Mouse (Mus musculus) myocyte (in vitro differentiated cells): ENCODE data around the gene Asl. TPM values are rescaled to one million over a fixed set of nuclear protein-coding genes. Genes with fewer than 3 reads are reported as not detected.

Experiments
- H3K27me3 ChIP-seq: one replicate; pipeline ENCODE4 v1.6.1; 2011; ENCODE audit not compliant: control insufficient read depth, insufficient read depth, insufficient read length
- H3K36me3 ChIP-seq: one replicate; pipeline ENCODE4 v1.6.1; 2011; ENCODE audit not compliant: control insufficient read depth, insufficient read depth
- H3K4me2 ChIP-seq: one replicate; pipeline ENCODE4 v1.6.1; 2011; ENCODE audit warnings: low read depth, control low read depth
- H3K4me3 ChIP-seq: one replicate; pipeline ENCODE4 v1.5.1; 2011; ENCODE audit warnings: mild to moderate bottlenecking, control low read depth, moderate library complexity
- H3K79me2 ChIP-seq: one replicate; pipeline ENCODE4 v1.6.1; 2011; ENCODE audit not compliant: control insufficient read depth, insufficient read depth
- H3ac ChIP-seq: one replicate; pipeline ENCODE4 v1.6.1; 2011; ENCODE audit not compliant: control insufficient read depth, insufficient read length
- CEBPB ChIP-seq: IDR thresholded peaks from 2 replicates; pipeline ENCODE4 v1.6.1; 2011; ENCODE audit warnings: mild to moderate bottlenecking, moderate library complexity; ENCODE audit not compliant: poor library complexity, insufficient read depth, severe bottlenecking
- E2F4 ChIP-seq: IDR thresholded peaks from one replicate; pipeline ENCODE4 v1.6.1; 2011; ENCODE audit warnings: mild to moderate bottlenecking, control low read depth, moderate library complexity; ENCODE audit not compliant: insufficient read depth
- MAX ChIP-seq: IDR thresholded peaks from one replicate; pipeline ENCODE4 v1.6.1; 2011; ENCODE audit warnings: low read depth, mild to moderate bottlenecking, control low read depth
- MYOD1 ChIP-seq, 3 experiments: IDR thresholded peaks; one replicate each; pipeline ENCODE4 v1.6.1; 2011; ENCODE audit warnings: control low read depth in 2 of 3, low read depth in 2 of 3, mild to moderate bottlenecking in 2 of 3, moderate library complexity in 1 of 3; ENCODE audit not compliant: insufficient read length in 2 of 3, control insufficient read depth in 1 of 3
- MYOG ChIP-seq, 3 experiments: IDR thresholded peaks; one replicate each; pipeline ENCODE4 v1.6.1; 2011; ENCODE audit warnings: control low read depth in 2 of 3, low read depth in 2 of 3, mild to moderate bottlenecking in 2 of 3; ENCODE audit not compliant: insufficient read length in 2 of 3, control insufficient read depth in 1 of 3, insufficient read depth in 1 of 3
- POLR2A ChIP-seq: IDR thresholded peaks from one replicate; pipeline ENCODE4 v1.6.1; 2011; ENCODE audit warnings: low read depth, mild to moderate bottlenecking, control low read depth, moderate library complexity; ENCODE audit not compliant: insufficient read length
- POLR2AphosphoS2 ChIP-seq: IDR thresholded peaks from one replicate; pipeline ENCODE4 v1.6.1; 2011; ENCODE audit warnings: low read depth, control low read depth; ENCODE audit not compliant: insufficient read length
- REST ChIP-seq: IDR thresholded peaks from one replicate; pipeline ENCODE4 v1.6.1; 2011; ENCODE audit warnings: mild to moderate bottlenecking, control low read depth, moderate library complexity; ENCODE audit not compliant: insufficient read depth, insufficient read length
- SRF ChIP-seq: IDR thresholded peaks from one replicate; pipeline ENCODE4 v1.6.1; 2011; ENCODE audit warnings: low read depth; ENCODE audit not compliant: control insufficient read depth, insufficient read length
- TCF12 ChIP-seq: IDR thresholded peaks from one replicate; pipeline ENCODE4 v1.6.1; 2011; ENCODE audit warnings: mild to moderate bottlenecking, control low read depth; ENCODE audit not compliant: poor library complexity, insufficient read depth, severe bottlenecking
- TCF3 ChIP-seq: IDR thresholded peaks from one replicate; pipeline ENCODE4 v1.6.1; 2011; ENCODE audit warnings: low read depth, control low read depth; ENCODE audit not compliant: insufficient read length
- USF1 ChIP-seq: IDR thresholded peaks from one replicate; pipeline ENCODE4 v1.6.1; 2011; ENCODE audit warnings: low read depth, mild to moderate bottlenecking, control low read depth, moderate library complexity
- polyA plus RNA-seq: library from polyadenylated mRNA; unstranded; fragments of >200 nt; fragmentation: generic; extraction: Trizol; gene quantifications from one replicate; pipeline ENCODE4 v1.2.1, GENCODE M21; 2012; ENCODE audit warnings: missing spikeins

Asl gene
- polyA plus RNA-seq, 1 experiment, result 45.8 TPM

DNA sequence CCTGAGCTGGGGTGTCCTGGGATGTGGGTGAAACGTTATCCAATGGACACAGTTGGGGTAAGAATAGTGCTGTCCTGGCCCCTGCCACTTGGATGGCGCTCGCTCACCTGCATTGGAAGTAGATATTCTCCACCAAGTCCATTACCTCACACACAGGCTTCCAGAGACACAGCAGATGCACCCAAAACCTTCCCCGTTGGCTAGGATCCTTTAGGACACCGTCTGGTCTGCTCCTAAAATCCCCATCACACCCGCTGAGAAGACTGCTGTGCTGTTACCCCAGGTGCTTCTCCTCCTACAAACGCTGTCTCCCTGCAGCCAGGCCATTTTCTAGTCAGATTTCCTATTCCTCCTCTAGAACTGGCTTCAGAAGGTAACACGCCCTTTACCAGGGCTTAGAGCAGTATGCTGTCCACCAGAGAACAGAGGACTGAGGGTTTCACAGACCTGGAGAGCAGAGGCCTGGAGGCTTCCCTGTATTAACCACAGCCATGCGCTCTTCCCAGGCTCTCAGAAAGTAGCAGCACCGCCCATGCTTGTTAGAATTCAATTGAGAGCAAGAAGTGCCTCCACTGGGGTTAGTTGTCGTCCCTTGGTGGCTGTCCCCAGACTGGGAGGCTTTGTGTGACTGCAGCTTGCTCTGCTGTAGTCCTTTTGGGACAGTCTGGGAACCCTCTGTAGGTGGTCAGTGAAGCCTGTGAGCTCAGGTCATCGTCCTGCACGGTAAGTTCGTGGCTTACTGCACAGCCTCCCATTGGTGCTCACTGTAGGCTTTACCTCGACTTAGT lies 22.2 kb upstream of the Asl start:
- Histone ChIP-seq H3K79me2 (no peaks in the 10 kb centered on the region), H3K36me3 (peaks cover 26% of the 10 kb centered on the region), H3K4me3 (no peak overlapping the region), H3K4me2 (no peak overlapping the region), H3ac (no peak overlapping the region), H3K27me3 (no peaks in the 10 kb centered on the region)
- TF ChIP-seq POLR2A, result no peak
- no peak for TF ChIP-seq SRF
- TF ChIP-seq E2F4, result no peak
- no peak for TF ChIP-seq MAX
- TF ChIP-seq TCF3, result no peak
- no peak for TF ChIP-seq MYOG (IDR thresholded peaks at IDR 0.05; ENCODE audit: control insufficient read depth in 1 of 3, insufficient read depth in 1 of 3, insufficient read length in 2 of 3, low read depth in 2 of 3)
- TF ChIP-seq POLR2AphosphoS2, result no peak
- no peak for TF ChIP-seq USF1
- TF ChIP-seq MYOD1 (IDR thresholded peaks at IDR 0.05; ENCODE audit: control insufficient read depth in 1 of 3, insufficient read length in 2 of 3, low read depth in 2 of 3), result no peak

DNA sequence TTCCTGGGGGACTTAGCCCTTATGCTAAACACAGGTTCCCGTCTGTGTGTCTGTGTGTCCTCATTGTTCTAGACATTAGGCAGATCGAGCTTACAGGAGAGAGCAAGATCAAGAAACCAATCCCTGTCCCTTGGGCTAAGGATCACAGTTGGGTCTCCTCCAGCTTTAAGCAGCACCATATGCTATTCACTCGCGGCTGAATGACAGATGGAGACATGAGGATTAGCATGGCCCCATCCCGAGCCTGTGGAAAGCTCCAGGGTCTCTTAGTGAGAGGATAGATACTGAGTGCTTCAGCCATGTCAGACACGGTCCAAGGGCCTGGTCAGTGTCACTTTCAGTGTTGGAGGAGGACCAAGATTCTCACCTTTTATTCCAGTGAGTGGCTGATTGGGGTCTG lies 21.4 kb upstream of the Asl start:
- H3K27me3 ChIP-seq, result no peaks in the 10 kb centered on the region

DNA sequence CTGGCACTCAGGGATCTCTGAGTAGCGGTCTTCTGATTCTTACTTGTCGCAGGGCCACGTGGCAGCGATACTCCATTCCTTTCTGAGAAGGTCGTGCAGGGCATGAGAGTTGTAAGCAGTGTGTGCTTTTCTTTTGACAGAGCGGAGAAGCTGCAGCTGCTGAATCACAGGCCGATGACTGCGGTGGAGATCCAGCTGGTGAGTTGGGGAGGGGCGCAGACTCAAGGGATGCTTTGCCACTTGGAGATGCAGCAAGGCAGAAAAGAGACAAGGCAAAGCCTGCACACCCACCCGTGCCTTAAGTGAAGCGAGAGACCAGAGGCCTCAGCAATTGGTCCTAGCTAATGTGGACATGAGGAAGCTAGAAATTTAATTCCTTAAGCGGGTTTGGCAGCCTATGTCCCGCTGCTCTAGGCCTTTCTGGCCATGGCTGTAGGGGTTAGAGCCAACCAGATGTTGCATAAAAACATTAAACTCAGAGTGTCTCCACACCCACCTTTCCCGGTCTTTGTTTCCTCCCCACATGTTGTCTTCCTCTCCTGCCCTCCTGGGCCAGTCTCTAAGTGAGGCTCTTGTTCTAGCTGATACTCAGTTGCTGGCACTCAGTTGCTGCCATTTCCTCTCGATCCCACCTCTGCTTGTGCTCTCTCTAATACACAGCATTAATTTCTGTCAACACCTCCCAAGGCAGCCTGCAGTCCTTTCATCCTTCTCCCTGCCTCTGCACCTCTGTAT lies 19.9 kb upstream of the Asl start:
- H3K27me3 ChIP-seq, result no peaks in the 10 kb centered on the region

More for the DNA sequence above, 21.4 kb upstream of the Asl start:
- no peak overlapping the region for H3K4me3 ChIP-seq
- no peak overlapping the region for H3K4me2 ChIP-seq
- H3K36me3 ChIP-seq, result peaks cover 26% of the 10 kb centered on the region
- no peak overlapping the region for H3ac ChIP-seq
- no peaks in the 10 kb centered on the region for H3K79me2 ChIP-seq
- TF ChIP-seq MAX, result no peak
- TF ChIP-seq POLR2AphosphoS2, result no peak
- TF ChIP-seq POLR2A, result no peak
- TF ChIP-seq TCF12, result no peak
- no peak for TF ChIP-seq REST
- TF ChIP-seq E2F4, result no peak
- no peak for TF ChIP-seq MYOD1 (IDR thresholded peaks at IDR 0.05; ENCODE audit: control insufficient read depth in 1 of 3, insufficient read length in 2 of 3, low read depth in 2 of 3)
- no peak for TF ChIP-seq SRF
- no peak for TF ChIP-seq USF1
- TF ChIP-seq TCF3, result no peak
- no peak for TF ChIP-seq CEBPB
- TF ChIP-seq MYOG (IDR thresholded peaks at IDR 0.05; ENCODE audit: control insufficient read depth in 1 of 3, insufficient read depth in 1 of 3, insufficient read length in 2 of 3, low read depth in 2 of 3), result no peak

DNA sequence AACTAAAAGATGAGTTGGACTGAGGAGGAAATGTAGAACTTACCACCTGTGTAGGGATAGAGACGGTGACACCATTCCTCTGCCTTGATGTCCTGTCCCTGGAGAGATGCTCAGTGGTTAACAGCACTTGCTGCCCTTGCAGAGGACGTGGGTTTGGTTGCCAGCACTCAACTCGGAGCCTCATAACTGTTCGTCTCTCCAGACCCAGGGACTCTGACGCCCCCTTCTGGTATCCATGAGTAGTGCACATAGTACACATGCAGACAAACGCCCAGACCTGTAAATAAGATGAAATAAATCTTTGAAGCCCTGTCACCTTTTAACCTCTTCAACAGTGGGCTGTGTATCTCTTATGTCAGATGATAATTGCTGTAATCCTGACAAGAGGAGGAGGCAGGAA lies 18.0 kb upstream of the Asl start:
- H3K4me2 ChIP-seq, result no peak overlapping the region
- no peak for TF ChIP-seq CEBPB
- TF ChIP-seq TCF12, result no peak
- H3ac ChIP-seq, result no peak overlapping the region
- H3K27me3 ChIP-seq, result no peaks in the 10 kb centered on the region
- H3K36me3 ChIP-seq, result peaks cover 25% of the 10 kb centered on the region
- H3K4me3 ChIP-seq, result no peak overlapping the region
- no peaks in the 10 kb centered on the region for H3K79me2 ChIP-seq

More for the DNA sequence above, 19.9 kb upstream of the Asl start:
- TF ChIP-seq POLR2A, result no peak
- TF ChIP-seq E2F4, result no peak
- TF ChIP-seq MAX, result no peak
- TF ChIP-seq TCF3, result no peak
- no peak for TF ChIP-seq MYOD1 (IDR thresholded peaks at IDR 0.05; ENCODE audit: control insufficient read depth in 1 of 3, insufficient read length in 2 of 3, low read depth in 2 of 3)
- TF ChIP-seq MYOG (IDR thresholded peaks at IDR 0.05; ENCODE audit: control insufficient read depth in 1 of 3, insufficient read depth in 1 of 3, insufficient read length in 2 of 3, low read depth in 2 of 3), result no peak
- no peak for TF ChIP-seq REST
- TF ChIP-seq TCF12, result no peak
- no peak for TF ChIP-seq SRF
- TF ChIP-seq POLR2AphosphoS2, result no peak
- TF ChIP-seq CEBPB, result no peak
- TF ChIP-seq USF1, result no peak
- H3K4me3 ChIP-seq, result no peak overlapping the region
- H3K4me2 ChIP-seq, result no peak overlapping the region
- H3K79me2 ChIP-seq, result no peaks in the 10 kb centered on the region
- H3K36me3 ChIP-seq, result peaks cover 13% of the 10 kb centered on the region
- H3ac ChIP-seq, result no peak overlapping the region

DNA sequence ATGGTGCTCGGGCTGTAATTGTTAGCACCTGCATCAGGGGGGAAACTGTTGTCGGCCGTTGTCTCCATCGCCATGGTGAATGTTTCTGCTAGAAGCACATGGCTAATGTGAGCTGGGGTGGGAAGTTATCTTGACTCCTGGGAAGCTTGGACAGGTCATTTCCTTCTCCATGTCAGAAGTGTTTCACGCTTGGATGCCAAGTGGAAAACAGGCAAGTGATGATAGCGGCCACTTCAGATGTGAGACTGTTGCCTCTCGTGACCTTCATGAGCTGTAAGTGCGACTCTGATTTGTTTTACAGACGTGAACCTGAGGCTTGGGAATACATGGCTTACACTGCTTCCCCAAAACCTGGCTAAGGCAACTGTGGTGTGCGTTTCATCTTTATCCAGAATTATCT lies 17.5 kb upstream of the Asl start:
- no peaks in the 10 kb centered on the region for H3K27me3 ChIP-seq
- peaks cover 28% of the 10 kb centered on the region for H3K36me3 ChIP-seq
- H3K79me2 ChIP-seq, result no peaks in the 10 kb centered on the region
- H3K4me2 ChIP-seq, result no peak overlapping the region
- no peak overlapping the region for H3K4me3 ChIP-seq
- no peak overlapping the region for H3ac ChIP-seq
- no peak for TF ChIP-seq MAX
- TF ChIP-seq TCF3, result no peak
- no peak for TF ChIP-seq POLR2A
- no peak for TF ChIP-seq E2F4
- no peak for TF ChIP-seq POLR2AphosphoS2
- no peak for TF ChIP-seq TCF12
- no peak for TF ChIP-seq MYOG (IDR thresholded peaks at IDR 0.05; ENCODE audit: control insufficient read depth in 1 of 3, insufficient read depth in 1 of 3, insufficient read length in 2 of 3, low read depth in 2 of 3)
- TF ChIP-seq SRF, result no peak
- TF ChIP-seq MYOD1 (IDR thresholded peaks at IDR 0.05; ENCODE audit: control insufficient read depth in 1 of 3, insufficient read length in 2 of 3, low read depth in 2 of 3), result no peak
- no peak for TF ChIP-seq REST
- TF ChIP-seq USF1, result no peak
- TF ChIP-seq CEBPB, result no peak
